Mouse (Mus musculus): ENCODE data around the gene Ctsa. TPM values are rescaled to one million over a fixed set of nuclear protein-coding genes. Genes with fewer than 3 reads are reported as not detected.

The Ctsa gene
- polyA plus RNA-seq, 1 experiment from 2014 or later = 85.8 TPM

Other genes with a start within 250 kb of the Ctsa start
- not detected in 2 replicates for gene Wfdc6a, start 247.4 kb upstream of the Ctsa start, polyA plus RNA-seq (2016; fragmentation: Nextera tagmentation; extraction: Ambion mirVana)
- not detected in 2 replicates for gene Eppin, start 239.3 kb upstream of the Ctsa start, polyA plus RNA-seq (2016; fragmentation: Nextera tagmentation; extraction: Ambion mirVana)
- not detected in 2 replicates for gene Wfdc6b, start 219.4 kb upstream of the Ctsa start, polyA plus RNA-seq (2016; fragmentation: Nextera tagmentation; extraction: Ambion mirVana)
- gene Wfdc8, start 219.2 kb upstream of the Ctsa start, polyA plus RNA-seq (2016; fragmentation: Nextera tagmentation; extraction: Ambion mirVana) = not detected in 2 replicates
- not detected in 2 replicates for gene Wfdc16, start 194.1 kb upstream of the Ctsa start, polyA plus RNA-seq (2016; fragmentation: Nextera tagmentation; extraction: Ambion mirVana)
- not detected in 2 replicates for gene Wfdc10, start 176.8 kb upstream of the Ctsa start, polyA plus RNA-seq (2016; fragmentation: Nextera tagmentation; extraction: Ambion mirVana)
- not detected in 2 replicates for gene Wfdc9, start 176.3 kb upstream of the Ctsa start, polyA plus RNA-seq (2016; fragmentation: Nextera tagmentation; extraction: Ambion mirVana)
- gene Wfdc11, start 158.8 kb upstream of the Ctsa start, polyA plus RNA-seq (2016; fragmentation: Nextera tagmentation; extraction: Ambion mirVana) = not detected in 2 replicates
- gene Wfdc13, start 147.8 kb upstream of the Ctsa start, polyA plus RNA-seq (2016; fragmentation: Nextera tagmentation; extraction: Ambion mirVana) = not detected in 2 replicates
- gene Spint4, start 134.4 kb upstream of the Ctsa start, polyA plus RNA-seq (2016; fragmentation: Nextera tagmentation; extraction: Ambion mirVana) = not detected in 2 replicates
- gene Spint5, start 117.6 kb upstream of the Ctsa start, polyA plus RNA-seq (2016; fragmentation: Nextera tagmentation; extraction: Ambion mirVana) = not detected in 2 replicates
- 0.73 and 0.81 TPM in 2 replicates for gene Wfdc3, start 86.9 kb upstream of the Ctsa start, polyA plus RNA-seq (2016; fragmentation: Nextera tagmentation; extraction: Ambion mirVana)
- 83.6 and 88.3 TPM in 2 replicates for gene Dnttip1, start 86.9 kb upstream of the Ctsa start, polyA plus RNA-seq (2016; fragmentation: Nextera tagmentation; extraction: Ambion mirVana)
- gene Ube2c, start 63.0 kb upstream of the Ctsa start, polyA plus RNA-seq (2016; fragmentation: Nextera tagmentation; extraction: Ambion mirVana) = 601 and 611 TPM in 2 replicates
- gene Tnnc2, start 52.9 kb upstream of the Ctsa start, polyA plus RNA-seq (2016; fragmentation: Nextera tagmentation; extraction: Ambion mirVana) = 1.3 TPM in 1 of 2 replicates, not detected in the other
- 11.5 and 13.0 TPM in 2 replicates for gene Snx21, start 47.0 kb upstream of the Ctsa start, polyA plus RNA-seq (2016; fragmentation: Nextera tagmentation; extraction: Ambion mirVana)
- gene Acot8, start 28.0 kb upstream of the Ctsa start, polyA plus RNA-seq (2016; fragmentation: Nextera tagmentation; extraction: Ambion mirVana) = 13.2 and 13.7 TPM in 2 replicates
- gene Zswim3, start 27.8 kb upstream of the Ctsa start, polyA plus RNA-seq (2016; fragmentation: Nextera tagmentation; extraction: Ambion mirVana) = 10.2 and 10.7 TPM in 2 replicates
- 21.4 and 25.7 TPM in 2 replicates for gene Zswim1, start 10.2 kb upstream of the Ctsa start, polyA plus RNA-seq (2016; fragmentation: Nextera tagmentation; extraction: Ambion mirVana)
- gene Spata25, start 4.3 kb upstream of the Ctsa start, polyA plus RNA-seq (2016; fragmentation: Nextera tagmentation; extraction: Ambion mirVana) = not detected in 2 replicates
- 4.2 and 4.6 TPM in 2 replicates for gene Neurl2, start 583 bp downstream of the Ctsa start, polyA plus RNA-seq (2016; fragmentation: Nextera tagmentation; extraction: Ambion mirVana)
- gene Pltp, start 24.8 kb downstream of the Ctsa start, polyA plus RNA-seq (2016; fragmentation: Nextera tagmentation; extraction: Ambion mirVana) = 39.0 and 40.4 TPM in 2 replicates
- gene Pcif1, start 46.4 kb downstream of the Ctsa start, polyA plus RNA-seq (2016; fragmentation: Nextera tagmentation; extraction: Ambion mirVana) = 92.9 and 96.3 TPM in 2 replicates
- gene Zfp335, start 78.9 kb downstream of the Ctsa start, polyA plus RNA-seq (2016; fragmentation: Nextera tagmentation; extraction: Ambion mirVana) = 18.3 and 19.1 TPM in 2 replicates
- gene Mmp9, start 107.9 kb downstream of the Ctsa start, polyA plus RNA-seq (2016; fragmentation: Nextera tagmentation; extraction: Ambion mirVana) = 3.6 and 4.4 TPM in 2 replicates
- gene Slc12a5, start 127.9 kb downstream of the Ctsa start, polyA plus RNA-seq (2016; fragmentation: Nextera tagmentation; extraction: Ambion mirVana) = 5.6 and 6.2 TPM in 2 replicates
- 138 and 144 TPM in 2 replicates for gene Ncoa5, start 202.0 kb downstream of the Ctsa start, polyA plus RNA-seq (2016; fragmentation: Nextera tagmentation; extraction: Ambion mirVana)
- 2.7 and 4.8 TPM in 2 replicates for gene Cd40, start 222.8 kb downstream of the Ctsa start, polyA plus RNA-seq (2016; fragmentation: Nextera tagmentation; extraction: Ambion mirVana)

All from forebrain, embryonic 12.5 days (tissue).